Mouse (Mus musculus) limb, embryonic 14.5 days (tissue): ENCODE measurements around the gene Fam102a. TPM values are rescaled to one million over a fixed set of nuclear protein-coding genes. Genes with fewer than 3 reads are reported as not detected.

ENCODE experiments used
- ATAC-seq: fragments of 200-750 bp; cut with Nextera tagmentation; 2 replicates; pipeline ENCODE4 v1.8.0; 2017; ENCODE audit warnings: low read depth, moderate number of reproducible peaks, moderate TSS enrichment; ENCODE audit not compliant: low FRiP score
- DNase-seq: peaks from one replicate; pipeline ENCODE4 v3.0.0-alpha.2; 2015; ENCODE audit warnings: low spot score
- H3K27ac ChIP-seq: fragments of 300-500 bp; sonication (generic); replicated peaks from 2 replicates; pipeline ENCODE4 v1.5.1; 2014; ENCODE audit warnings: low read depth, mild to moderate bottlenecking, low read length, moderate library complexity, mixed read lengths
- H3K27me3 ChIP-seq: fragments of 300-500 bp; sonication (generic); 2 replicates; pipeline ENCODE4 v1.6.1; 2014; ENCODE audit warnings: low read length, mixed read lengths; ENCODE audit not compliant: control insufficient read depth, insufficient read depth
- H3K36me3 ChIP-seq: fragments of 300-500 bp; sonication (generic); 2 replicates; pipeline ENCODE4 v1.6.1; 2014; ENCODE audit warnings: mild to moderate bottlenecking, low read length, moderate library complexity, mixed read lengths; ENCODE audit not compliant: control insufficient read depth, insufficient read depth
- H3K4me1 ChIP-seq: fragments of 300-500 bp; sonication (generic); 2 replicates; pipeline ENCODE4 v1.6.1; 2014; ENCODE audit warnings: antibody characterized with exemption, low read length, mixed read lengths; ENCODE audit not compliant: control insufficient read depth, insufficient read depth
- H3K4me2 ChIP-seq: fragments of 300-500 bp; sonication (generic); replicated peaks from 2 replicates; pipeline ENCODE4 v1.6.1; 2014; ENCODE audit warnings: low read depth, mild to moderate bottlenecking, low read length, moderate library complexity; ENCODE audit not compliant: severe bottlenecking
- H3K4me3 ChIP-seq: fragments of 300-500 bp; sonication (generic); replicated peaks from 2 replicates; pipeline ENCODE4 v1.5.1; 2014; ENCODE audit warnings: low read length
- H3K9ac ChIP-seq: fragments of 300-500 bp; sonication (generic); 2 replicates; pipeline ENCODE4 v1.6.1; 2014; ENCODE audit warnings: mild to moderate bottlenecking, low read depth, low read length, moderate library complexity; ENCODE audit not compliant: severe bottlenecking
- H3K9me3 ChIP-seq: fragments of 300-500 bp; sonication (generic); 2 replicates; pipeline ENCODE4 v1.6.1; 2016; ENCODE audit warnings: low read length; ENCODE audit not compliant: control insufficient read depth
- POLR2A ChIP-seq: fragments of 200-500 bp; IDR thresholded peaks from 2 replicates; pipeline ENCODE4 v1.8.0; 2012; ENCODE audit warnings: inconsistent platforms, mild to moderate bottlenecking, moderate library complexity, borderline replicate concordance; ENCODE audit not compliant: insufficient read depth, insufficient read length; ENCODE audit errors: extremely low read depth
- whole genome bisulfite sequencing: fragments of 180-500 bp; shearing (Covaris S2); extraction: QIAGEN DNeasy Blood & Tissue Kit; methylation state at CpG from one replicate; pipeline ENCODE4 v1.1.7; 2014; 5-methylcytosine and 5-hydroxymethylcytosine counted together
- polyA plus RNA-seq, 2 experiments: library from polyadenylated mRNA; depleted of rRNA in 1 of 2; stranded (reverse) in 1 of 2; unstranded in 1 of 2; fragments of >200 nt; fragmentation: Nextera tagmentation in 1 of 2; extraction: Ambion mirVana in 1 of 2; gene quantifications; 2 replicates each; pipeline versions ENCODE4 v1.2.1 to v1.2.3; 2012 to 2014

Gene Fam102a
- polyA plus RNA-seq, 2 experiments: 15.3 to 17.2 TPM

GRCm38 (mm10) chr2:32568149-32568548, 33.0 kb downstream of the Fam102a start:
- no peak for DNase-seq
- Histone ChIP-seq H3K27me3 (no peaks in the 10 kb centered on the region), H3K4me2 (no peak overlapping the region), H3K36me3 (peaks cover 63% of the 10 kb centered on the region), H3K9ac (no peak overlapping the region), H3K27ac (no peak overlapping the region), H3K4me3 (no peak overlapping the region), H3K4me1 (peaks cover 10% of the 10 kb centered on the region), H3K9me3 (no peaks in the 10 kb centered on the region)
- TF ChIP-seq POLR2A: no peak
- ATAC-seq: no peak
- 79% methylated on average over 5 of the region's 5 CpGs for WGBS

GRCm38 (mm10) chr2:32568941-32569340, 33.8 kb downstream of the Fam102a start:
- Histone ChIP-seq H3K9ac (no peak overlapping the region), H3K4me3 (no peak overlapping the region), H3K4me1 (peaks cover 10% of the 10 kb centered on the region), H3K27ac (no peak overlapping the region), H3K4me2 (no peak overlapping the region), H3K27me3 (no peaks in the 10 kb centered on the region), H3K36me3 (peaks cover 57% of the 10 kb centered on the region), H3K9me3 (no peaks in the 10 kb centered on the region)
- no peak for ATAC-seq
- DNase-seq: no peak
- 86% methylated on average over 3 of the region's 3 CpGs for WGBS
- TF ChIP-seq POLR2A: no peak

- Histone ChIP-seq H3K4me3 (peak within 1 kb of the TSS; percentile 76), H3K4me2 (peak within 1 kb of the TSS; percentile 94), H3K4me1 (peaks cover 14% of the 10 kb centered on the region), H3K27ac (peak within 1 kb of the TSS; percentile 58; the same call in 1 of the 2 replicates), H3K9me3 (no peaks in the 10 kb centered on the region), H3K36me3 (peaks cover 38% of the 10 kb centered on the region), H3K27me3 (no peaks in the 10 kb centered on the region), H3K9ac (peak within 1 kb of the TSS; percentile 71)
- 2% methylated on average over 34 of the region's 36 CpGs for WGBS
- DNase-seq (peak; percentile 91), ATAC-seq (peak; percentile 92)
- TF ChIP-seq POLR2A: peak; percentile 76; the same call in 1 of the 2 replicates
Measured at GRCm38 (mm10) chr2:32570698-32571494, 35.8 kb downstream of the Fam102a start, which contains the start of gene Dpm2. Gene Dpm2, plus strand, starts transcription at chr2:32570858.

GRCm38 (mm10) chr2:32572196-32572595, 37.1 kb downstream of the Fam102a start:
- H3K4me2 ChIP-seq: no peak overlapping the region
- H3K4me3 ChIP-seq: no peak overlapping the region
- TF ChIP-seq POLR2A: no peak
- WGBS: 92% methylated on average over 11 of the region's 11 CpGs
- H3K9me3 ChIP-seq: no peaks in the 10 kb centered on the region
- H3K36me3 ChIP-seq: peaks cover 27% of the 10 kb centered on the region
- H3K4me1 ChIP-seq: peaks cover 14% of the 10 kb centered on the region
- no peak overlapping the region for H3K9ac ChIP-seq
- no peak overlapping the region for H3K27ac ChIP-seq
- ATAC-seq: no peak
- DNase-seq: no peak
- no peaks in the 10 kb centered on the region for H3K27me3 ChIP-seq

GRCm38 (mm10) chr2:32574497-32574896, 39.4 kb downstream of the Fam102a start, which contains the start of gene Pip5kl1:
Gene Pip5kl1, plus strand, starts transcription at chr2:32574797.
- Histone ChIP-seq H3K27me3 (no peaks in the 10 kb centered on the region), H3K36me3 (peaks cover 5% of the 10 kb centered on the region), H3K4me2 (peak within 1 kb of the TSS; percentile 96), H3K4me1 (peaks cover 14% of the 10 kb centered on the region), H3K27ac (no peak within 1 kb of the TSS), H3K4me3 (peak within 1 kb of the TSS; percentile 48), H3K9me3 (no peaks in the 10 kb centered on the region), H3K9ac (peak within 1 kb of the TSS; percentile 47)
- no peak for TF ChIP-seq POLR2A
- 83% methylated on average over 6 of the region's 6 CpGs for WGBS
- DNase-seq: no peak
- no peak for ATAC-seq
